Mouse (Mus musculus): ENCODE measurements at regions not wholly inside any gene's neighbourhood (a gene's known extent, or its start where the extent isn't known, plus 50 kb on each side); places are given as distances from the start of the nearest gene placed in this dataset.

- Histone ChIP-seq H3K4me1 (replicated peaks; ENCODE audit: control insufficient read depth, insufficient read depth, low read length) (peaks cover 11% of the 10 kb centered on the region), H3K9ac (ENCODE audit: low read length) (no peak overlapping the region), H3K4me2 (ENCODE audit: low read depth, low read length) (no peak overlapping the region), H3K27ac (ENCODE audit: low read length) (no peak overlapping the region), H3K36me3 (ENCODE audit: control insufficient read depth, insufficient read depth, low read length) (no peaks in the 10 kb centered on the region), H3K9me3 (ENCODE audit: control insufficient read depth, low read length) (no peaks in the 10 kb centered on the region), H3K4me3 (ENCODE audit: low read length) (no peak overlapping the region), H3K27me3 (ENCODE audit: control insufficient read depth, insufficient read depth, low read depth, low read length) (no peaks in the 10 kb centered on the region)
- WGBS: 92% methylated on average over 11 of the region's 11 CpGs
- no peak for ATAC-seq (ENCODE audit: low read depth)
Observed at GRCm38 (mm10) chr14:60517891-60518290, 115.9 kb upstream of the Spata13 start.

- peak overlapping the region; percentile 4; the same call in 1 of the 2 replicates for H3K9ac ChIP-seq (ENCODE audit: low read length)
Observed at GRCm38 (mm10) chr14:60523010-60523409, 110.8 kb upstream of the Spata13 start.

DNA sequence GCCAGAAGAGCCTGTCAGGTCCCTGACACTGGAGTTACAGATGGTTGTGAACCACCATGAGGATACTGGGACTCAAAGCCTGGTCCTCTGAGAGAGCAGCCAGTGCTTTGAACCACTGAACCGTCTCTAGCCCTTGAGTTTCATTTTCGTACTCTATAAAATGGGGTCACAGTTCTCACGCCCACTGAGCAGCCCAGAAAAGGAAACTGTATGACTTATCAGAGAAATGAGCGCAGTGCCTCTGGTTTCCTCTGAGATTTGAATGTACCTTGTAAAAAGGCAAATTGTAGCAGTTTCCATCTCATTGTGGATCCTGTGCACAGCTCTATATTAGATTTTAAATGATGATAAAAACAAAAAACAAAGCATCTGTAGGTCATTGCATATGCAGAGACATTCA lies 108.9 kb upstream of the Spata13 start:
- H3K4me3 ChIP-seq (ENCODE audit: low read length): no peak overlapping the region
- no peak overlapping the region for H3K9ac ChIP-seq (ENCODE audit: low read length)
- H3K4me2 ChIP-seq (ENCODE audit: low read depth, low read length): no peak overlapping the region
- peaks cover 3% of the 10 kb centered on the region; the same call in 1 of the 2 replicates for H3K4me1 ChIP-seq (replicated peaks; ENCODE audit: control insufficient read depth, insufficient read depth, low read length)
- no peaks in the 10 kb centered on the region for H3K36me3 ChIP-seq (ENCODE audit: control insufficient read depth, insufficient read depth, low read length)
- H3K27me3 ChIP-seq (ENCODE audit: control insufficient read depth, insufficient read depth, low read depth, low read length): no peaks in the 10 kb centered on the region
- H3K9me3 ChIP-seq (ENCODE audit: control insufficient read depth, low read length): no peaks in the 10 kb centered on the region
- no peak for ATAC-seq (ENCODE audit: low read depth)
- WGBS: 75% methylated on average over 4 of the region's 4 CpGs
- no peak overlapping the region for H3K27ac ChIP-seq (ENCODE audit: low read length)

More at GRCm38 (mm10) chr14:60523010-60523409, 110.8 kb upstream of the Spata13 start:
- Histone ChIP-seq H3K27me3 (ENCODE audit: control insufficient read depth, insufficient read depth, low read depth, low read length) (no peaks in the 10 kb centered on the region), H3K9me3 (ENCODE audit: control insufficient read depth, low read length) (no peaks in the 10 kb centered on the region), H3K27ac (ENCODE audit: low read length) (no peak overlapping the region), H3K4me1 (replicated peaks; ENCODE audit: control insufficient read depth, insufficient read depth, low read length) (0 out of 2 replicates have a peak, but pooled peaks cover 3% of the 10 kb centered on the region), H3K36me3 (ENCODE audit: control insufficient read depth, insufficient read depth, low read length) (no peaks in the 10 kb centered on the region), H3K4me3 (ENCODE audit: low read length) (no peak overlapping the region), H3K4me2 (ENCODE audit: low read depth, low read length) (no peak overlapping the region)
- WGBS: 45% methylated on average over 1 of the region's 1 CpGs
- peak; percentile 13; the same call in 1 of the 2 replicates for ATAC-seq (ENCODE audit: low read depth)

GRCm38 (mm10) chr14:60525284-60525962 lies 108.4 kb upstream of the Spata13 start:
- no peak overlapping the region for H3K4me2 ChIP-seq (ENCODE audit: low read depth, low read length)
- H3K27ac ChIP-seq (ENCODE audit: low read length): no peak overlapping the region
- H3K9me3 ChIP-seq (ENCODE audit: control insufficient read depth, low read length): no peaks in the 10 kb centered on the region
- 64% methylated on average over 13 of the region's 13 CpGs for WGBS
- no peak overlapping the region for H3K9ac ChIP-seq (ENCODE audit: low read length)
- H3K4me3 ChIP-seq (ENCODE audit: low read length): no peak overlapping the region
- H3K4me1 ChIP-seq (replicated peaks; ENCODE audit: control insufficient read depth, insufficient read depth, low read length): peaks cover 7% of the 10 kb centered on the region; the same call in 1 of the 2 replicates
- H3K27me3 ChIP-seq (ENCODE audit: control insufficient read depth, insufficient read depth, low read depth, low read length): no peaks in the 10 kb centered on the region
- peak; percentile 60; the same call in 1 of the 2 replicates for ATAC-seq (ENCODE audit: low read depth)
- no peaks in the 10 kb centered on the region for H3K36me3 ChIP-seq (ENCODE audit: control insufficient read depth, insufficient read depth, low read length)

DNA sequence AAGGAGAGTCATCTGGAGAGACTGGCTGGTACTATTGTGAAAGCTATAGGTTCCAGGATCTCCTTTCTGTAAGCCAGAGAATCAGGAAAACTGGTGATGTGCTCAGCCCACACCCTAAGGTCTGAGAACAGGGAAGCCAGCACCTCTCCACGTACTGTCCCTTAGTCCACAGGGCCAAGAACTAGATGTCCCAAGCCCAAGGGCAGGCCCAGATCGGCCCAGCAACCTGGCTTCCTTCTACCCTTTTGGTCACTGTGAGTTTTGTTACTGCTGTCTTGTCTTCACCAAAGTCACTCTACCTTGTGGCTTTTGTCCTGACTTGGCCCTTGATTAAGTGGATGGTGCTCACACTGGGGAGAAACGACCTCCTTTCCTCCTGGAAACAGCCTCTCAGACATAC lies 107.8 kb upstream of the Spata13 start:
- no peak for ATAC-seq (ENCODE audit: low read depth)
- WGBS: 66% methylated on average over 3 of the region's 3 CpGs
- H3K36me3 ChIP-seq (ENCODE audit: control insufficient read depth, insufficient read depth, low read length): no peaks in the 10 kb centered on the region
- H3K27ac ChIP-seq (ENCODE audit: low read length): no peak overlapping the region
- H3K27me3 ChIP-seq (ENCODE audit: control insufficient read depth, insufficient read depth, low read depth, low read length): no peaks in the 10 kb centered on the region
- H3K4me1 ChIP-seq (replicated peaks; ENCODE audit: control insufficient read depth, insufficient read depth, low read length): peaks cover 7% of the 10 kb centered on the region; the same call in 1 of the 2 replicates
- H3K9me3 ChIP-seq (ENCODE audit: control insufficient read depth, low read length): no peaks in the 10 kb centered on the region
- no peak overlapping the region for H3K4me2 ChIP-seq (ENCODE audit: low read depth, low read length)
- H3K9ac ChIP-seq (ENCODE audit: low read length): no peak overlapping the region
- H3K4me3 ChIP-seq (ENCODE audit: low read length): no peak overlapping the region

DNA sequence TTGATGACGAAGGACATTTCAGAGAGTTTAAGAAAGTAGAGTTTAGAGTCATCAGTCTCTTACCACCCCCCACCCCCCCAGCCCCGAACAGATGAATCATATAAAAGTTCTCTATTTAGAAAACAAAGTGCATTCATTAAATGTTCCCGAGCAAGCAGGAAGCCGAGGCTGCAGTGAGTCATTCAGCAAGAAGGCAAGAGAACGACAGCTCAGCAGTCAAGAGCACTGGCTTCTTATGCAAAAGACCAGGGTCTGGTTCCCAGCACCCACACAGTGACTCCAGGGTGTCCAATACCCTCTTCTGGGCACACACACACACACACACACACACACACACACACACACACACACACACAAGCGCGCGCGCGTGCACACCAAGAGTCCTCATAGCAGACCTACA lies 107.0 kb upstream of the Spata13 start:
- 71% methylated on average over 10 of the region's 10 CpGs for WGBS
- Histone ChIP-seq H3K4me1 (replicated peaks; ENCODE audit: control insufficient read depth, insufficient read depth, low read length) (peaks cover 7% of the 10 kb centered on the region; the same call in 1 of the 2 replicates), H3K4me2 (ENCODE audit: low read depth, low read length) (no peak overlapping the region), H3K9ac (ENCODE audit: low read length) (no peak overlapping the region), H3K4me3 (ENCODE audit: low read length) (no peak overlapping the region), H3K9me3 (ENCODE audit: control insufficient read depth, low read length) (no peaks in the 10 kb centered on the region), H3K27ac (ENCODE audit: low read length) (no peak overlapping the region), H3K27me3 (ENCODE audit: control insufficient read depth, insufficient read depth, low read depth, low read length) (no peaks in the 10 kb centered on the region), H3K36me3 (ENCODE audit: control insufficient read depth, insufficient read depth, low read length) (no peaks in the 10 kb centered on the region)
- no peak for ATAC-seq (ENCODE audit: low read depth)

DNA sequence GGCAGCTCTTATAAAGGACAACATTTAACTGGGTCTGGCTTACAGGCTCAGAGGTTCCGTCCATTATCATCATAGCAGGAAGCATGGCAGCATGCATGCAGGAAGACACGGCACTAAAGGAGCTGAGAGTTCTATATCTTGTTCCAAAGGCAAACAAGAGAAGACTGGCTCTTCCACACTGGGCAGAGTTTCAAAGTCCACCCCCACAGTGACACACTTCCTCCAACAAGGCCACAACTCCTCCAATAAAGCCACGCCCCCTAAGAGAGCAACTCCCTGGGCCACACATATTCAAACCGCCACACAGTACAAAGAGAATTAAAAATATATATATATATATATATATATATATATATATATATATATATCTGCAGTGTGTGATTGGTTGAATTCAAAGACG lies 105.8 kb upstream of the Spata13 start:
- H3K36me3 ChIP-seq (ENCODE audit: control insufficient read depth, insufficient read depth, low read length): no peaks in the 10 kb centered on the region
- H3K9me3 ChIP-seq (ENCODE audit: control insufficient read depth, low read length): no peaks in the 10 kb centered on the region
- 68% methylated on average over 5 of the region's 5 CpGs for WGBS
- no peak overlapping the region for H3K27ac ChIP-seq (ENCODE audit: low read length)
- H3K27me3 ChIP-seq (ENCODE audit: control insufficient read depth, insufficient read depth, low read depth, low read length): no peaks in the 10 kb centered on the region
- H3K4me1 ChIP-seq (replicated peaks; ENCODE audit: control insufficient read depth, insufficient read depth, low read length): peaks cover 7% of the 10 kb centered on the region; the same call in 1 of the 2 replicates
- H3K4me3 ChIP-seq (ENCODE audit: low read length): no peak overlapping the region
- no peak overlapping the region for H3K9ac ChIP-seq (ENCODE audit: low read length)
- H3K4me2 ChIP-seq (ENCODE audit: low read depth, low read length): no peak overlapping the region
- 0 out of 2 replicates have a peak, but pooled peaks have one; percentile 13 for ATAC-seq (ENCODE audit: low read depth)

GRCm38 (mm10) chr14:60528520-60528919 lies 105.3 kb upstream of the Spata13 start:
- H3K27me3 ChIP-seq (ENCODE audit: control insufficient read depth, insufficient read depth, low read depth, low read length): no peaks in the 10 kb centered on the region
- H3K36me3 ChIP-seq (ENCODE audit: control insufficient read depth, insufficient read depth, low read length): no peaks in the 10 kb centered on the region
- no peak overlapping the region for H3K4me2 ChIP-seq (ENCODE audit: low read depth, low read length)
- H3K4me3 ChIP-seq (ENCODE audit: low read length): no peak overlapping the region
- peaks cover 9% of the 10 kb centered on the region; the same call in 1 of the 2 replicates for H3K4me1 ChIP-seq (replicated peaks; ENCODE audit: control insufficient read depth, insufficient read depth, low read length)
- no peak overlapping the region for H3K27ac ChIP-seq (ENCODE audit: low read length)
- WGBS: 82% methylated on average over 7 of the region's 7 CpGs
- H3K9ac ChIP-seq (ENCODE audit: low read length): no peak overlapping the region
- no peaks in the 10 kb centered on the region for H3K9me3 ChIP-seq (ENCODE audit: control insufficient read depth, low read length)
- ATAC-seq (ENCODE audit: low read depth): no peak

DNA sequence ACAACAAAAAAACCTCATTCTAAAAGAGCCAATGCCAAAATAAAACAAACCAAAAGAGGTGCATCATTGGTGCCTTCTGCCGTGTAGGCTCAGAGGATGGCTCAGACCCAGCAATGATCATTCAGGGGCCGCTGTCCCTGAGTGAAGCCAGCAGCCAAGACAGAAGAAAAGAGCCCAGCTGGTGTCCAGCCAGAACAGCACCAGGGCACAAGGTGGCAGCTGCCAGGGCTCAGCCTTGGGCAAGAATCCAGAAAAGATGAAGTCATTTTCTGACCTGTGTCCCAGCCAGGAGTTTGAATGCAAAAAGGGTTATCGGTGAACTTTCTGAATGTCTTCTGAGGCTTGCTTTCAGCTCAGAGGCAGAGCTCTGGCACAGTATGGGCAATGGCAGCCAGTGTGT lies 104.8 kb upstream of the Spata13 start:
- Histone ChIP-seq H3K36me3 (ENCODE audit: control insufficient read depth, insufficient read depth, low read length) (no peaks in the 10 kb centered on the region), H3K4me2 (ENCODE audit: low read depth, low read length) (no peak overlapping the region), H3K27me3 (ENCODE audit: control insufficient read depth, insufficient read depth, low read depth, low read length) (no peaks in the 10 kb centered on the region), H3K27ac (ENCODE audit: low read length) (no peak overlapping the region), H3K4me3 (ENCODE audit: low read length) (no peak overlapping the region), H3K4me1 (replicated peaks; ENCODE audit: control insufficient read depth, insufficient read depth, low read length) (peaks cover 9% of the 10 kb centered on the region; the same call in 1 of the 2 replicates), H3K9me3 (ENCODE audit: control insufficient read depth, low read length) (no peaks in the 10 kb centered on the region), H3K9ac (ENCODE audit: low read length) (no peak overlapping the region)
- WGBS: 59% methylated on average over 3 of the region's 3 CpGs
- no peak for ATAC-seq (ENCODE audit: low read depth)

Measured in lung, embryonic 16.5 days (tissue).